Mouse (Mus musculus): ENCODE data around the gene Tmem263.

Tmem263 gene

DNA sequence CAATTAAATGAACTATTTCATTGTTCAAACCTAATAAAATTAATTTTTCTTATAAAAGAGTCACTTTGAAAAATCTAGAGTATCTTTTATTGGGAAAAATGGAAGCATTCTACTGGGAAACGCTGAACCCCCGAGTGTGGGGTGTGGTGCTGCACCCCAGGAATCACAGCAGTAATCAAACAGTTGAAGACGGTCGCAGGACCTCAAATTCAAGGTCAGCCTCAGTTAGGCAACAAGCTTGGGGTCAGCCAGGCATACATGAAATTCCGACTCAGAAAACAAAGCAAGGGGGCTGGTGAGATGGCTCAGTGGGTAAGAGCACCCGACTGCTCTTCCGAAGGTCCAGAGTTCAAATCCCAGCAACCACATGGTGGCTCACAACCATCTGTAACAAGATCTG is 55.0 kb downstream of the Tmem263 start:
- no peak for DNase-seq (ENCODE audit: low read depth, low spot score)
- Histone ChIP-seq H3K36me3 (ENCODE audit: control insufficient read depth, insufficient read depth, low read length, poor library complexity, severe bottlenecking) (no peaks in the 10 kb centered on the region), H3K27me3 (ENCODE audit: control insufficient read depth, insufficient read depth, low read length, poor library complexity, severe bottlenecking) (no peaks in the 10 kb centered on the region)

DNA sequence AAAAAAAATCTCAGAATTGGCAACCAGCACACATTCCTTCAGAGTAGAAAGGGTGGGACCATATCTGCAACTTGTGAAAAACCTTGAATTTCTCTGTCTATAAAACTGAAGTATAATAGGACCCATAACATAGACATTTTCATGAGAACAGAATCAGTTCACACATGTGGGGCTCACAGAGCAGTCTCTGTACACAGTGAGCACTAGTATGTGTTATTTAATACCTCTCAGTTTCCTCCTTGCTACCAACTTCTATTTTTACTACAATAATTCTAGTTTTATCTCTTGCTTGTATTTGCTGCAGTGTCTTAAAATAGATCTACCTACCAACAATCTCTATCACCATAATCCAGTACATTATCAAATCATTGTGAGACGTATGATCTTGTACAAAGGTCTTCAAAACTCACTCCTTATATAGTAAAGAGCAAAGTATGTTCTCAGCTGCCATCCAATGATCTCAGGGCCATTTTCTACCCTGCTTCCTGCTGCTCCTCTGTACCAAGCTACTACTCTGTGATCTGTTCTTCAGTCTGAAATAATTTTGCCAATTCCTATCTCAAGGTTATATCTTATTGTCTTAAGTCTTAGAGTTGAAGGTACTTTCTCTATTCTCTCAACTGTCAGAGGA is 57.7 kb downstream of the Tmem263 start:
- no peaks in the 10 kb centered on the region for H3K27me3 ChIP-seq (ENCODE audit: control insufficient read depth, insufficient read depth, low read length, poor library complexity, severe bottlenecking)
- no peaks in the 10 kb centered on the region for H3K36me3 ChIP-seq (ENCODE audit: control insufficient read depth, insufficient read depth, low read length, poor library complexity, severe bottlenecking)
- no peak for DNase-seq (ENCODE audit: low read depth, low spot score)

DNA sequence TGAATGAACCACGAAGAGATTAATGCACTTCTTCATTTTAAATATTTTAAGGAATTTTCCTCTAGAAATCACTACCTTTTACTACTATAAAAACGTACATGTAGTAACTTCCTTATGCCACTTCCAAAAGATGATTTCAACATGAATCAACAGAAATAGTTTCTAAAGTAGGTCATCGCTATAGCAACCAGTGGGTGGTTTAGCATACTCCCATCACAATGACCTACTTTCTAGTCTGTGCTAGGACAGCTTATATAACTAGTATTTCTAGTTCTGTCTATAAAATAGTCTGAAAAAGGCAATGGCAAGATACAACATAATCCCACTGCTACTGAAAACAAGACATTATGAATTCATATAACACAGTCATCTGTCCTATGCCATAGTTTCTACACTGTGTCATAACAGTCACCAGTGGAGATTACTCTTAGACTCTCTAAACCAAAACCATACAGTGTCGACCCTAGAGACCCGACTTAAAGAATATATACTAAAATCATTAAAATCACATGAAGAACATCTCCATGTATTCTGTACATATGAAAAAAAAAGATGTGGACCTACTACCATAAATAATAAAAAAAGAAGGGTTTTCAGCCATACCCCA is 59.4 kb downstream of the Tmem263 start:
- no peaks in the 10 kb centered on the region for H3K27me3 ChIP-seq (ENCODE audit: control insufficient read depth, insufficient read depth, low read length, poor library complexity, severe bottlenecking)
- H3K36me3 ChIP-seq (ENCODE audit: control insufficient read depth, insufficient read depth, low read length, poor library complexity, severe bottlenecking) = no peaks in the 10 kb centered on the region
- DNase-seq (ENCODE audit: low read depth, low spot score) = no peak

DNA sequence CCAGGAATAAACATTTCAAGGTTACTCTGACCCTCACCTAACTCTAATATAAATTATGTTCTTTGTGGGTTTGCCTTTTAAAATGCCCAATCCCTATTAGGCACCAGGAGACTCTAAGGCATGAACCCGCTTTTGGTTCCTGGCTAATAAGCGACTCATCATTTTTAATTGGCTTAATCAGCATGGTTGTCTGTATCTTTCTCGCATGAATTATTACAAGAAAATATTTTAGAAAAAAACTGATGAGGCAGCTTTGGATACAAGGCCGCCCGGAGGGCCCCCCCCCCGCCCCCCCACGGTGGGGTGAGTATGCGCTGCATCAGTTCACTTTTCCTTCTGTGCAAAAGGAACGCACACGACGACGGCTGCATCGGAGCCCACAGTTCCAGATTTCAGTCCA is 62.4 kb downstream of the Tmem263 start:
- H3K36me3 ChIP-seq (ENCODE audit: control insufficient read depth, insufficient read depth, low read length, poor library complexity, severe bottlenecking) = no peaks in the 10 kb centered on the region
- H3K27me3 ChIP-seq (ENCODE audit: control insufficient read depth, insufficient read depth, low read length, poor library complexity, severe bottlenecking) = no peaks in the 10 kb centered on the region
- DNase-seq (ENCODE audit: low read depth, low spot score) = no peak

DNA sequence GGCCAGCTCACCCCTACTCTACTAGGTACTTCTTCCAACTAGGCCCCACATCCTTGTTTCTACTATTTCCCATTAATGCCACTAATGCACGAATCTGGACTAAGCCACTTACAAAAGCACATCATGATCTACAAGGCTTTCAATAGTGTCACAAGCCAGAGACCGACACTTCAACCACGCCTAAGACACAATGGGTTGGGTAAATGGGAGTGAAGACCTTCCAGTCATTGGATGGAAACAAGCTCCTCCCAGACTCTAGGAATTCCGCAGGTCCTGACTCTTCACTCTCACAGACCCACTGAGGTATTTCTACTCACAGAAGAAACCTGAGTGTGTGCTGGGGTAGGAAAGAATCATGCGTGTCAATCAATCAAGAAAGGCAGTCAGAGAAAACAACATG is 62.9 kb downstream of the Tmem263 start:
- no peaks in the 10 kb centered on the region for H3K36me3 ChIP-seq (ENCODE audit: control insufficient read depth, insufficient read depth, low read length, poor library complexity, severe bottlenecking)
- H3K27me3 ChIP-seq (ENCODE audit: control insufficient read depth, insufficient read depth, low read length, poor library complexity, severe bottlenecking) = no peaks in the 10 kb centered on the region

More for the DNA sequence above, 62.9 kb downstream of the Tmem263 start:
- DNase-seq (ENCODE audit: low read depth, low spot score) = no peak
